Mouse (Mus musculus): ENCODE data around the gene Tbc1d14.
A peak's percentile ranks its signal among the peaks of the same experiment; 100 is the strongest.

Gene Tbc1d14

DNA sequence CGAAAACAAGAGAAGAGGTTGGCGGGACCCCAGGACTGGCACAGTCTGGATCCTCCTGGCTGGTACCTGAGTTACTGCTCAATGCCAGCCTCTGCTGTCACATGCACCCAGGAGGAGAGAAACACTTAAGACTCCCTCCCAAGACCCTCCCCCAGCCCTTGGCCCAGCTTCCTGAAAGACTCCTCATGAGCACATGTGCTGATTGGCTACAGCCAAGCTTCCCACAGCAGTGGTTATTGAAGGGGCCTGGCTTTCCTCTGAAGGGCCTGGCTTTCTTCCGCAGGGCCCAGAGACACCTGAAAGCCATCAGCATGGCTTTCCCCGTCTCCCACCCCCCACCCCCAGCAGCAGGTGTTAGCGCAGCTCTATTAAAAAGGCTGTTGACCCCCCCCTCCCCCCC lies at the start of gene Tbc1d14:
Tbc1d14 (minus strand) TSS at position 101 of the 400 bp plus-strand sequence.
- no peak for DNase-seq (ENCODE audit: low spot score)

DNA sequence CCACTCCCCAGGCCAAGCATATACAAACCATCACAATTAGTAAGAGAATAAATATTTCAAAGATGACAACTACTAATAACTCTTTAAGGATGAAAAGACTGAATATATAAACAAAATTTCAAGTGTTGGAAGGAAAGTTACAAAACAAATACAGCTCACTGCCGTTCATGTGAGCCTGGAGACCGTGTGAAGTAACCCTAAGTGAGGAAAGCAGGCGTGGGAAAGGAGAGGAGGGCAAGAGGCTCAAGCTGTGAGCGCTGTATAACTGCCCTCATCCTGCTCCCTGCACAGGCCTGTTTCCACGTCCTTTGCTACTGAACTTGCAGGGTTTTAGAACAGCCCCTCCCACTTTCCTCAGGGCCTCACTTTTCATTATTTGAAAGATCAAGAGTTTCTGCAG lies 32.5 kb upstream of the Tbc1d14 start:
- DNase-seq (ENCODE audit: low spot score), result no peak

DNA sequence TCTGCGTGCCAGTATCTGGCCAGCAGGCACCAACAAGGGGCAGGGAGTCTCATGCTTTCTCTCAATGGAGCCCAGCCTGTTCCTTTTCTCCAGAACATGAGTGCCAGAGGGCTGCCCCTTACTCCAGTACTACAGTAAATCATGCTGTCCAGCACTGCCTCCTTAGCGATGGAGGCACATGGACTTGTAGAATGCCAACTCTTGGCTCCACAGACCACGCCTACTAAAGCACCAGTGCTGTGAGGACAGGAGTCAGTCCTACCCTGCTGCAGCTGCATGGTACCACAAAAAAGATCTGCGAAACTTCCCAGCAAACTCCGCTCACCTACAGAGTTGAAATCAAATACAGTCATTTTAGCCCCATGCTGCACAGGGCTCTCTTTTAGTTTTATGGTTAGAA lies 30.6 kb upstream of the Tbc1d14 start:
- no peak for DNase-seq (ENCODE audit: low spot score)

DNA sequence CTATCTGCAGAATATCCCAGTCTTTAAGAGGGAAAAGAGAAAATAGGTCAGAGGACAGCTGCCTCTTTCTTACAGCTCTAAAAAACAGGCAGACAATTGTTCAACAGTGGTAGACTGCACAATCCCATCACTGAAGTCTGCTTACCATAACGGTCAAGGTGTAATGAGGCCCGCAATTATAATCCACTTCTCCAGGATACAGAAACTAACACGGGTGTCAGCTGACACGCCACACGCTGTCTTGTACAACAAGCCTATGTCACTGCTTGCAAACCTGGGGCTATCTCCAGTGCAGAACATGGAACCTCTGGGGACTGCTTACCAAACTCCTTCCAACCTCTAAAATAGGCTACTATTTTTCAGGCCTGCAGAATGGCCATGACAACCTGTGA lies 28.0 kb upstream of the Tbc1d14 start:
- DNase-seq (ENCODE audit: low spot score), result no peak

DNA sequence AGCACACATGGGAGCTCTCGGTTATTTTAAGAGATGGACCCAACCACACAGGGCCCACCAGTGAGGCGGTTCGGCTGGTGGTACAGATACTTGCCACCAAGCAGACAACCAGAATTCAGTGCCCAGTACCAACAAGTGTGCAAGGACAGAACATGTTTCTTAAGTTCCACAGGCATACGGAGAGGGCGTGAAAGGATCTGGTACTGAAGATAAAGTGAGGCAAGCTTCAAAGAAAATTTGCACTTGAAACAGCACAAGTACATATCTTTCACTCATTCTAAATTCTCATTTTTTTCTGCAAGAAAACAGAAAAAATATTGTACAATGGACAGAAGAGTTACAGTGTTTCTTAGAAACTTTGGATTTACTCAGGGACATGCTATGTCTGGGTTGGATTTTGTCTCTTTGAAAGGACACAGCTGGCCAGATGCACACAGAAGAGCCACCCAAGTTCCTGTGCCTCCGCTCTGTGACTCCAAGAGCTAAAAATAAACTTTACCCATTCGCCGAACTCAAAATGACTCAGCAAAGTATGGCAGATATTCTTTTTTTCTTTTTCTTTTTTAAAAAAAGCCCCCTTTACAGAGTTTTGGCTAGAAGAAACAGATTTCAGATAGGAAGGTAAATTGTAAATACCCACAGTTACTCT lies 27.5 kb upstream of the Tbc1d14 start:
- DNase-seq (ENCODE audit: low spot score), result no peak

- DNase-seq (ENCODE audit: low spot score), result no peak
Observed at GRCm38 (mm10) chr5:36618890-36619289, 25.8 kb upstream of the Tbc1d14 start.

DNA sequence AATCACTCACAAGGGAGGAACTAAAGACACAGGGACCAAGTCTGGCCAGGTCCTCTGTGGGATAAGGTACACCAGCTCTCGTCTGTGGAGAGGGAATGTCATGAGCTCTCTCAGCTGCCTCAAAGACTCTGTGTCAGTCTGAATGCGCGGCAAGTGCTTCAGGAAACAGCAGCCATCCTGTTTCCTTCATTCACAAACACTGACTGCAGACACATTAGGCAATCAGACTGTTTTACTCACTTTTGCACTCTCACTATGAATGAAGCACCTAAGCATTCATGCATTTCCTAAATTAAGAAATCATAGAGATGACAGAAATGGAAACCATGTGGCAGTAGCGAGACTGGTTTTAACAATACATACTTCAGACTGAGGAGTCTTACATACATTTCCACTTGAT lies 25.3 kb upstream of the Tbc1d14 start:
- no peak for DNase-seq (ENCODE audit: low spot score)

DNA sequence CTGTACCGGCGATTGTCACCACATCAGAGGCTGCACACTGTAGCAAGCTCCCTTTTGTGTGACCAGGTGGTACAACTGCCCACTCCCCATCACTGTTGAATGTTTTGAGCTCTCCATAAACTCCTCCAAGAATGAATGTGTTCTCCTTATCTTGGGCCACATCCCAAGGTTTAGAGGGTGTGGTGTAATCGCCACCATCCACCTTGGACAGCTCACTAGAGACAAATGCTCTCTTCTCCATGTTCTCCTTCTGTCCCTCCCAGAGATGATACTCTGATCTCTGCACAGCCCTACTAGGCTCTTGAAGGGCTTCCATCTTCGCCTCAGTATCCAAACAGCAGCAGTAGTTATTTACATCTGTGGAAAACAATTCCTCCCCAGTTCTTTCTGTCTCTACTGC lies 21.0 kb upstream of the Tbc1d14 start:
- DNase-seq (ENCODE audit: low spot score), result no peak

DNA sequence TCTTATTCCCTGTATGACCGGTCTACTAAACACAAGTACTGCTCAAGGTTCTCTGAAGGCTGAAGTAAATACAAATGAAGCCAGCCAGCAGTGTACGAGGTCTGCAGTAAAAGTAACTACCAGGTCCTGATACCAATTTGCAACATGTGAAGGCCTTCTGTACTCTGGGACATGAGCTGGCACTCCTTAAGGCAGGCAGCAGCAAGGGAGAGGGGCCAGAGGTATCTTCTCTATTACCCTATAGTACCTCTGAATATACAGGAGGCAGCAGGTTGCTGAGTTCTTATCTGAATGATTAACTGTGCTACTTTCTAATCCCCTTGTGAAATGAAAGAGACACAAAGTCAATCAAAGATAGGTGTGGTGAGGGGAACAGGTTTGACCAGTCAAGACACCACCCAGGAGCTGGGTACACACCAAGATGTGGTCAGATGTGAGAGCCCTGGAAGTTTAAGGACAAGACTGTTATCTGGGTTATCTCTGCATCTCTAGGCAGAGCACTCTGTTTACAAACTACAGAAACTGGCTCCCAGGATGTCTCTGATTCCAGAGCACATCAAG lies 15.9 kb upstream of the Tbc1d14 start:
- DNase-seq (ENCODE audit: low spot score), result no peak

DNA sequence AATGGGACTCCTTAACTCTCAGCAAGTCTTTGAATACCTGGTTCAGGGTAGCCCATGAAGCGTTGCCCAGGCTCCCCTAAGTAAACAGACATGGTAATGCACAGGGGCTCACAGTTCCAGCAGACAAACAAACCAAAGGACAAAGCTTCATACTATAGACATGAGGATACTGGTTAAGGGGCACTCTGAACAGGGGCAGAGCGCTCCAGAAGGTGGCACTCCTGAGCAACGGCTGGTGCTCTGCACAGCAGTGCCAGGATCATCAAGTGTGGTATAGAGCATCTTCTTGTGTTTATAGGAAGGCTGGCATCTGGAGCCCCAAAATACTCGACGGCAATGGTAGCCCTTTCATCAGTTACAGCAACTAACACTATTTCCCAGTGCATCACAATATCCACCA lies 10.0 kb upstream of the Tbc1d14 start:
- DNase-seq (ENCODE audit: low spot score), result no peak

DNA sequence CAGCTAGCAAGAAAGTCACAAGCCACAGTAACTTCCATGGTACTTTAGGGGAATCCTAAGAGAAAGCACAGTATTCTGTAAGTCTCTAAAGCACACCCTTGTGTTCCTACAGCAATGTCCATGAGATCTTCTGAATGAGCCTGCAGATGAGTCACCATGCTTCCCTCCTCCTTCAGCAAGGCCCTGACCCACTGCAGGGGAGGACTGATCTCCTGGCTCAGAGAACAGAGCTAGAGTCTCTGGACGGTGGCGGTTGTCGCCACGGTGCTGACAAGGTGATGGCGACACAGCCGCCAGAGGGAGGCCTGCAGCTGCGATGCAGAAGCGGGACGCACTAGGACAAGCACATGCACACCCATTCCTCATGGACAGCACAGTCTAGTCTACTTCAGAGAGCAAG lies 9.0 kb upstream of the Tbc1d14 start:
- no peak for DNase-seq (ENCODE audit: low spot score)

- no peak for DNase-seq (ENCODE audit: low spot score)
Observed at GRCm38 (mm10) chr5:36601492-36601891, 8.4 kb upstream of the Tbc1d14 start.

DNA sequence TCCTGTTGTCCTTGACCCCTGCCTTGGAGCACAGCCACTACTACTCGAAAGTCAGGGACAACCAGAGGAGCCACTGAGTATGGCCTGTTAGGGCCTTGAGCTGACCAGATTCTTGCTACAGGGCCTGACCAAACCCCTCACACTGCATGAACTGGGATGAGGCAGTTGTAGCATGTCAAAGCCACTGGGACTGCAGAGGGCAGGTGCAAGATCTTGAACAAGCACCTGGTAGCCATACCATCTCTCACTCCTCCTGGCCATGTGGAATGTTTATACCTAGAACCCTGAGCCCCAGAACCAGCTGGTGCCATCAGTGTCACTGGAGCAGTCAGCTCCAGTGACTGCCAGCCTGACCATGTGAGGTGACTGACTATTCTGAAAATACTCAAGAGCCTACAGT lies 5.8 kb upstream of the Tbc1d14 start:
- DNase-seq (ENCODE audit: low spot score), result no peak

GRCm38 (mm10) chr5:36597653-36598052 lies 4.6 kb upstream of the Tbc1d14 start:
- no peak for DNase-seq (ENCODE audit: low spot score)

DNA sequence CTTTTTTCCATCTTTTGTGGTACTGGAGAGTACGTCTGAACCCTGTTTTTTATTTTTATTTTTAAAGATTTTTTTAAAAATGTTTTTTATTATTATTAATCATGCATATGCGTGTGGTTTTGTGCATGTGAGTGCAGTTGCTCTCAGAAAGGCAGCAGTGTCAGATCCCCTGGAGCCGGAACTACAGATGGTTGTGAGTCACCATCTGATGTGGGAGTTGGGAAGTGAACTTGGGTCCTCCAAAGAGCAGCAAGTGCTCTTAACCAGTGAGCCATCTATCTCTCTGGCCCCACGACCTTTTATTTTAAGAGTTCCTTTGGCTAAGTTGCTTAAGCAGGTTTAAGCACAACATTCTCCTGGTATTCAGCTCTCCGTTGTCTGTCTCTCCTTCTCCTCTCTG lies 3.1 kb upstream of the Tbc1d14 start:
- DNase-seq (ENCODE audit: low spot score), result no peak

GRCm38 (mm10) chr5:36595115-36595514 lies 2.0 kb upstream of the Tbc1d14 start:
- no peak for DNase-seq (ENCODE audit: low spot score)

GRCm38 (mm10) chr5:36594344-36594743 lies 1.3 kb upstream of the Tbc1d14 start:
- no peak for DNase-seq (ENCODE audit: low spot score)

- no peak for DNase-seq (ENCODE audit: low spot score)
Observed at GRCm38 (mm10) chr5:36590499-36590920, 2.6 kb downstream of the Tbc1d14 start.

- no peak for DNase-seq (ENCODE audit: low spot score)
Observed at GRCm38 (mm10) chr5:36584299-36584698, 8.8 kb downstream of the Tbc1d14 start.

- DNase-seq (ENCODE audit: low spot score), result peak; percentile 95
Observed at GRCm38 (mm10) chr5:36581924-36582642, 11.0 kb downstream of the Tbc1d14 start.

DNA sequence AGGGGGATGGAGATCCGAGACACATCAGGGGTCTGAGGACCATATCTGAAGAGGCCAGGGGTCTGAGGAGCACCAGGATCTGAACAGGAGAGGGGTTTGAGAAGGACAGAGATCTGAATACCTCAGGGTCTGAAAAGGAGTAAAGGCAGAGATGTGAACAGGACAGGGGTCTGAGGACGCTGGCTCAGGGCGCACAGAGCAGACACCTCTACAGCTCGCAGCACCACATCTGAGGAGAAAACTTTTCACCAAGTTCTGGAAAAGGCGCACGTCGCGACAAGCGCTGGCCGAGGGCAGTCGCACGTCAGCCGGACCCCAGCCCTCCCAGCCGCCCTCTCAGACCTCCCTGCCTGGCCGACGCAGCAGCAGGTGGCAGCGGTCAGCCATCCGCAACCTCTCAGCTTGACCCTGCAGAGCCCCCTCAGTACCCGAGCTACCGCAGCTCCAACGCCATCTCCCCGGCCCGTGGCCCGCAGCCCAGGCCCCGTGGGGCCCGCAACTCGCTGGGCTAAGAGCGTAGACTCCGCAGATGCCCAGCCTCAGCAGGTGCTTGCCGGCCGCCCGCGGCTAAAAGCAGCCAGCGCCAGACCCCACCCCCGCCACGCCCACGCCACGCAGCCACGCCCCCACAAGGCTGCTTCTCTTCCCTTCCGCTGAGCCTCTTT lies 11.7 kb downstream of the Tbc1d14 start:
- DNase-seq (ENCODE audit: low spot score), result no peak

GRCm38 (mm10) chr5:36579967-36580366 lies 13.1 kb downstream of the Tbc1d14 start:
- DNase-seq (ENCODE audit: low spot score), result no peak

GRCm38 (mm10) chr5:36578982-36579381 lies 14.1 kb downstream of the Tbc1d14 start:
- no peak for DNase-seq (ENCODE audit: low spot score)

All from urinary bladder, postnatal 10 days (tissue).